Mouse (Mus musculus) liver, postnatal 0 days (tissue): Measurements from ENCODE around the gene Epor. TPM values are rescaled to one million over a fixed set of nuclear protein-coding genes. Genes with fewer than 3 reads are reported as not detected.
A peak's percentile ranks its signal among the peaks of the same experiment; 100 is the strongest.

Experiments used
- ATAC-seq: fragments of 200-750 bp; cut with Nextera tagmentation; 2 replicates; pipeline ENCODE4 v1.8.0; 2017; ENCODE audit warnings: mild to moderate bottlenecking, moderate library complexity
- DNase-seq: peaks from one replicate; pipeline ENCODE4 v3.0.0-alpha.2; 2016
- H3K27ac ChIP-seq: fragments of 300-500 bp; sonication (generic); 2 replicates; pipeline ENCODE4 v1.5.1; 2014; ENCODE audit warnings: antibody characterized with exemption, moderate library complexity, mild to moderate bottlenecking, low read depth
- H3K27me3 ChIP-seq: fragments of 300-500 bp; sonication (generic); 2 replicates; pipeline ENCODE4 v1.6.1; 2014; ENCODE audit warnings: low read length, control low read depth, mixed read lengths; ENCODE audit not compliant: insufficient read depth
- H3K36me3 ChIP-seq: fragments of 300-500 bp; sonication (generic); replicated peaks from 2 replicates; pipeline ENCODE4 v1.6.1; 2014; ENCODE audit warnings: mild to moderate bottlenecking, control low read depth, low read length, moderate library complexity, mixed read lengths; ENCODE audit not compliant: insufficient read depth
- H3K4me1 ChIP-seq: fragments of 300-500 bp; sonication (generic); 2 replicates; pipeline ENCODE4 v1.6.1; 2014; ENCODE audit warnings: antibody characterized with exemption, mild to moderate bottlenecking, control low read depth; ENCODE audit not compliant: insufficient read depth
- H3K4me2 ChIP-seq: fragments of 300-500 bp; sonication (generic); 2 replicates; pipeline ENCODE4 v1.6.1; 2014; ENCODE audit warnings: low read depth, mild to moderate bottlenecking, low read length, moderate library complexity, mixed read lengths
- H3K4me3 ChIP-seq: fragments of 300-500 bp; sonication (generic); 2 replicates; pipeline ENCODE4 v1.5.1; 2014; ENCODE audit warnings: low read depth, low read length
- H3K9ac ChIP-seq: fragments of 300-500 bp; sonication (generic); replicated peaks from 2 replicates; pipeline ENCODE4 v1.6.1; 2014; ENCODE audit warnings: mild to moderate bottlenecking, moderate library complexity
- H3K9me3 ChIP-seq: fragments of 300-500 bp; sonication (generic); 2 replicates; pipeline ENCODE4 v1.6.1; 2016; ENCODE audit warnings: mild to moderate bottlenecking, control low read depth, low read length, mixed read lengths
- CTCF ChIP-seq: sonication (generic); IDR thresholded peaks from 2 replicates; pipeline ENCODE4 v1.5.1; 2016; ENCODE audit warnings: antibody characterized with exemption, low read depth
- EP300 ChIP-seq: IDR thresholded peaks from 2 replicates; pipeline ENCODE4 v1.6.1; 2016; ENCODE audit warnings: antibody characterized with exemption, low read depth, mild to moderate bottlenecking
- WGBS: fragments of 180-500 bp; shearing (Covaris S2); extraction: QIAGEN DNeasy Blood & Tissue Kit; methylation state at CpG from one replicate; pipeline ENCODE4 v1.1.7; 2014; ENCODE audit not compliant: insufficient replicate concordance; 5-methylcytosine and 5-hydroxymethylcytosine counted together
- polyA plus RNA-seq: library from polyadenylated mRNA; unstranded; fragments of >200 nt; fragmentation: Nextera tagmentation; extraction: Ambion mirVana; gene quantifications from 2 replicates; pipeline ENCODE4 v1.2.1, GENCODE M21; 2015

Epor gene
- polyA plus RNA-seq, 1 experiment from 2014 or later: 41.6 TPM

- WGBS: under 1% methylated on average over 28 of the region's 28 CpGs
- ATAC-seq (peak; percentile 88), DNase-seq (peak; percentile 86)
- TF ChIP-seq EP300 (peak; percentile 65), CTCF (no peak)
- H3K9me3 ChIP-seq: no peaks in the 10 kb centered on the region
- peaks cover 30% of the 10 kb centered on the region for H3K4me1 ChIP-seq
- H3K27me3 ChIP-seq: no peaks in the 10 kb centered on the region
- peak within 1 kb of the TSS; percentile 45 for H3K4me3 ChIP-seq
- H3K36me3 ChIP-seq: no peaks in the 10 kb centered on the region
- peak within 1 kb of the TSS; percentile 92 for H3K27ac ChIP-seq
- peak within 1 kb of the TSS; percentile 72 for H3K4me2 ChIP-seq
- peak within 1 kb of the TSS; percentile 59 for H3K9ac ChIP-seq
Measured at GRCm38 (mm10) chr9:21927208-21927753, 36.0 kb downstream of the Epor start, which contains the start of the genes Ccdc159 and Tmem205. TSS of gene Ccdc159 (plus strand) at chr9:21927471. TSS of gene Tmem205 (minus strand) at chr9:21927556.

GRCm38 (mm10) chr9:21926784-21927183, 36.5 kb downstream of the Epor start:
- H3K27ac ChIP-seq: peak overlapping the region; percentile 92
- 1% methylated on average over 6 of the region's 6 CpGs for WGBS
- peak overlapping the region; percentile 45 for H3K4me3 ChIP-seq

GRCm38 (mm10) chr9:21926155-21926554, 37.2 kb downstream of the Epor start:
- H3K4me2 ChIP-seq: peak overlapping the region; percentile 72
- no peak for TF ChIP-seq EP300
- TF ChIP-seq CTCF: no peak
- H3K27me3 ChIP-seq: no peaks in the 10 kb centered on the region
- ATAC-seq: no peak
- H3K4me1 ChIP-seq: peaks cover 30% of the 10 kb centered on the region
- WGBS: 41% methylated on average over 6 of the region's 6 CpGs
- H3K36me3 ChIP-seq: no peaks in the 10 kb centered on the region
- DNase-seq: peak; percentile 51
- H3K4me3 ChIP-seq: peak overlapping the region; percentile 45
- H3K9me3 ChIP-seq: no peaks in the 10 kb centered on the region
- peak overlapping the region; percentile 59; the same call in 1 of the 2 replicates for H3K9ac ChIP-seq
- H3K27ac ChIP-seq: peak overlapping the region; percentile 92

More at GRCm38 (mm10) chr9:21926784-21927183, 36.5 kb downstream of the Epor start:
- no peaks in the 10 kb centered on the region for H3K27me3 ChIP-seq
- no peak for DNase-seq
- no peaks in the 10 kb centered on the region for H3K36me3 ChIP-seq
- H3K9me3 ChIP-seq: no peaks in the 10 kb centered on the region
- TF ChIP-seq EP300 (no peak), CTCF (no peak)
- peaks cover 30% of the 10 kb centered on the region for H3K4me1 ChIP-seq
- H3K4me2 ChIP-seq: peak overlapping the region; percentile 72
- H3K9ac ChIP-seq: peak overlapping the region; percentile 58
- ATAC-seq: no peak

- H3K36me3 ChIP-seq: no peaks in the 10 kb centered on the region
- no peak for DNase-seq
- no peaks in the 10 kb centered on the region for H3K9me3 ChIP-seq
- H3K4me2 ChIP-seq: peak overlapping the region; percentile 72
- peaks cover 30% of the 10 kb centered on the region for H3K4me1 ChIP-seq
- H3K27ac ChIP-seq: peak overlapping the region; percentile 92; the same call in 1 of the 2 replicates
- 92% methylated on average over 1 of the region's 1 CpGs for WGBS
- no peaks in the 10 kb centered on the region for H3K27me3 ChIP-seq
- no peak for ATAC-seq
- H3K9ac ChIP-seq: peak overlapping the region; percentile 59; the same call in 1 of the 2 replicates
- TF ChIP-seq CTCF (no peak), EP300 (no peak)
- 0 out of 2 replicates have a peak overlapping the region, but pooled peaks have one; percentile 45 for H3K4me3 ChIP-seq
Measured at GRCm38 (mm10) chr9:21925506-21925905, 37.8 kb downstream of the Epor start.

GRCm38 (mm10) chr9:21925034-21925433, 38.3 kb downstream of the Epor start:
- no peak for TF ChIP-seq CTCF
- TF ChIP-seq EP300: no peak
- no peak overlapping the region for H3K4me2 ChIP-seq
- no peaks in the 10 kb centered on the region for H3K9me3 ChIP-seq
- ATAC-seq: no peak
- H3K4me1 ChIP-seq: peaks cover 30% of the 10 kb centered on the region
- H3K27ac ChIP-seq: peak overlapping the region; percentile 92
- 85% methylated on average over 3 of the region's 3 CpGs for WGBS
- no peaks in the 10 kb centered on the region for H3K27me3 ChIP-seq
- no peaks in the 10 kb centered on the region for H3K36me3 ChIP-seq
- no peak overlapping the region for H3K9ac ChIP-seq
- H3K4me3 ChIP-seq: no peak overlapping the region
- no peak for DNase-seq

DNA sequence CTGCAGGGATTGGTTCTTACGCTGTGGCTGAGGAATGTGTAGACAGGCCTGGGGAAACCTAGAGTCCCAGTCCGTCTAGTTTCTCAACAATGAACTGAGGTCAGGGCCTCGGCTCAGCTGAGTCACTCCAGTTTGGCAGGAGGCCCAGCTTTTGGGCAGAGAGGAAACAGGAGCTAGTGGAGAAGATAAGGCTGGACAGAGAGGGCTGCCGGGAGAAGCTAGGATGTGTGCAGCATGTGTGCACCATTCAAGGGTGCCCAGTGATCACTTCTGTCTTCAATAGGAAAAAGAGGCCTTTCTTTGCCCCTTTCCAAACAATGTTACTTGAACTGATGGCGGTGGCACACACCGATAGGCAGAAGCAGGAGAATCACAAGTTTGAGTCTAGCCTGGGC, 39.2 kb downstream of the Epor start:
- TF ChIP-seq EP300: peak; percentile 93
- no peak for TF ChIP-seq CTCF
- 32% methylated on average over 6 of the region's 6 CpGs for WGBS
- peak overlapping the region; percentile 27 for H3K9ac ChIP-seq
- H3K4me3 ChIP-seq: no peak overlapping the region
- H3K4me1 ChIP-seq: peaks cover 31% of the 10 kb centered on the region
- peak overlapping the region; percentile 43 for H3K4me2 ChIP-seq
- H3K9me3 ChIP-seq: no peaks in the 10 kb centered on the region
- DNase-seq (peak; percentile 92), ATAC-seq (peak; percentile 79)
- no peaks in the 10 kb centered on the region for H3K36me3 ChIP-seq
- H3K27ac ChIP-seq: peak overlapping the region; percentile 92
- no peaks in the 10 kb centered on the region for H3K27me3 ChIP-seq
